Mouse (Mus musculus): ENCODE results near the gene Kdm4c. TPM values are rescaled to one million over a fixed set of nuclear protein-coding genes. Genes with fewer than 3 reads are reported as not detected.

Gene Kdm4c
- total and polyA plus RNA-seq, 3 experiments: 7.5 to 8.4 TPM; not detected in 1

- H3K4me3 ChIP-seq (ENCODE audit: control insufficient read depth in 1 of 2, insufficient read depth in 1 of 2, low read depth in 2 of 2, low read length in 2 of 2): no peak overlapping the region
- no peaks in the 10 kb centered on the region for H3K9me3 ChIP-seq (replicated peaks; ENCODE audit: insufficient read depth, low read length)
- DNase-seq (ENCODE audit: low read depth, low spot score): no peak
- no peak for TF ChIP-seq MXI1 (IDR thresholded peaks at IDR 0.05; ENCODE audit: low read depth, low read length)
- H3K27me3 ChIP-seq (ENCODE audit: control insufficient read depth in 1 of 2, insufficient read depth in 2 of 2, low read length in 2 of 2): no peaks in the 10 kb centered on the region
- no peak overlapping the region for H3K27ac ChIP-seq (ENCODE audit: control insufficient read depth, low read depth, low read length)
- no peaks in the 10 kb centered on the region for H3K79me2 ChIP-seq (ENCODE audit: control insufficient read depth, insufficient read depth, low read length, poor library complexity)
- peaks cover 0 to 5% of the 10 kb centered on the region in 2 experiments; a peak in 3 of 4 replicates for H3K36me3 ChIP-seq (ENCODE audit: control insufficient read depth in 1 of 2, insufficient read depth in 2 of 2, low read length in 2 of 2)
- H3K9ac ChIP-seq (ENCODE audit: control insufficient read depth, low read depth, low read length, poor library complexity, severe bottlenecking): no peak overlapping the region
- no peaks in the 10 kb centered on the region for H3K4me1 ChIP-seq (ENCODE audit: control insufficient read depth in 1 of 2, insufficient read depth in 2 of 2, low read length in 2 of 2)
Observed at GRCm38 (mm10) chr4:74305315-74306105, 63.2 kb downstream of the Kdm4c start.

- no peaks in the 10 kb centered on the region for H3K4me1 ChIP-seq (ENCODE audit: control insufficient read depth in 1 of 2, insufficient read depth in 2 of 2, low read length in 2 of 2)
- TF ChIP-seq MEF2A (IDR thresholded peaks at IDR 0.05; ENCODE audit: extremely low read depth, insufficient replicate concordance, low read depth, low read length, poor library complexity, severe bottlenecking) (no peak), NRF1 (IDR thresholded peaks at IDR 0.05; ENCODE audit: insufficient read depth, low read depth, low read length, poor library complexity, severe bottlenecking) (no peak), KAT2A (conservative IDR thresholded peaks at IDR 0.05; ENCODE audit: low read depth, low read length) (no peak), USF2 (IDR thresholded peaks at IDR 0.05; ENCODE audit: borderline replicate concordance in 1 of 2, insufficient read depth in 1 of 2, low read depth in 1 of 2, low read length in 2 of 2) (no peak), ZC3H11A (IDR thresholded peaks at IDR 0.05; ENCODE audit: low read depth, low read length) (no peak), CHD2 (IDR thresholded peaks at IDR 0.05; ENCODE audit: low read length) (no peak), E2F4 (IDR thresholded peaks at IDR 0.05; ENCODE audit: borderline replicate concordance, low read depth, low read length) (no peak), ZKSCAN1 (IDR thresholded peaks at IDR 0.05; ENCODE audit: low read depth, low read length) (no peak), MAX (IDR thresholded peaks at IDR 0.05; ENCODE audit: low read length) (no peak), EP300 (IDR thresholded peaks at IDR 0.05; ENCODE audit: low read depth in 1 of 2, low read length in 2 of 2) (no peak), GATA1 (IDR thresholded peaks at IDR 0.05; ENCODE audit: low read depth, low read length) (no peak), SIN3A (IDR thresholded peaks at IDR 0.05; ENCODE audit: low read length) (no peak), TCF12 (IDR thresholded peaks at IDR 0.05; ENCODE audit: low read depth, low read length) (no peak)
- no peaks in the 10 kb centered on the region for H3K27me3 ChIP-seq (ENCODE audit: control insufficient read depth in 1 of 2, insufficient read depth in 2 of 2, low read length in 2 of 2)
- no peaks in the 10 kb centered on the region for H3K9me3 ChIP-seq (replicated peaks; ENCODE audit: insufficient read depth, low read length)
- H3K36me3 ChIP-seq (ENCODE audit: control insufficient read depth in 1 of 2, insufficient read depth in 2 of 2, low read length in 2 of 2): peaks cover 0 to 14% of the 10 kb centered on the region in 2 experiments; a peak in 3 of 4 replicates
- no peak overlapping the region for H3K9ac ChIP-seq (ENCODE audit: control insufficient read depth, low read depth, low read length, poor library complexity, severe bottlenecking)
- DNase-seq (ENCODE audit: low read depth, low spot score): peak; percentile 10
- H3K79me2 ChIP-seq (ENCODE audit: control insufficient read depth, insufficient read depth, low read length, poor library complexity): no peaks in the 10 kb centered on the region
- H3K4me3 ChIP-seq (ENCODE audit: control insufficient read depth in 1 of 2, insufficient read depth in 1 of 2, low read depth in 2 of 2, low read length in 2 of 2): no peak overlapping the region
- no peak overlapping the region for H3K27ac ChIP-seq (ENCODE audit: control insufficient read depth, low read depth, low read length)
Observed at GRCm38 (mm10) chr4:74311135-74311534, 68.8 kb downstream of the Kdm4c start.
